Mouse (Mus musculus): Measurements from ENCODE around the gene Optn.

DNA sequence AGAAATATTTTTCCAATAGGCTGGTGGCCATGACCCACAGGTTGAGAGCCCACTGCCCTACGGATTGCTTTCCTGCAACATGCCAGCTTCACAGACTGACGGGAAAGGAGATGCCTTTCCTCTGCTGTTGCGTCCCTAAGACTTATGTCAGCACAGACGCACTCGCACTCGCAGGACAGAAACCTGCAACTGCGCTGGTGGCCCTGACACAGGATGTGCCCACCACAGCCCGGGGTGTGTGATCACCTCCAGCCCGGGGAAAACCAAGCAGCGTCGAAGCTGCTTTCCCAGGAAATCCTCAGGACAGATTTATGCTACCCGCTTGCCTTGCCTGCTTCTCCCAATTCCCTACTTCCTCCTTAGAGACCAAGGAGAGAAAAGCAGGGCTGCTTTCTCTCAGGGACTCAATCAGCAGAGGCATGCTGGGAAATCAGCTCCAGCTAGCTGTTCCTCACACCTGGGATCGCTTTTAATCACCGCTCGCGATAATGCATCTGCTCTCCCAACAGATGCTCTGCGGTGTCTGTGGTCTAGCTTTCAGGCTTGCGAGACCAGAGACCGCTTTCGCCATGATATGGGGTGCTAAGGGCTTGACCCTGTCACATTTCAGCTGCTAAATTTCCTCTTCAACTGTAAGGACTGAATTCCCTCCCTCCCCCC is 34.1 kb upstream of the Optn start:
- no peak for TF ChIP-seq CTCF (IDR thresholded peaks at IDR 0.05; ENCODE audit: low read depth)
- no peak for TF ChIP-seq EP300 (IDR thresholded peaks at IDR 0.05; ENCODE audit: low read depth)
